Mouse (Mus musculus) urinary bladder, postnatal 4 days (tissue): Measurements from ENCODE around the gene Nme6.
A peak's percentile ranks its signal among the peaks of the same experiment; 100 is the strongest.
"Not testable (repeated sequence)": the region's sequence is repeated elsewhere in the genome, so short reads cannot be mapped to it uniquely, and the experiment has no call there.

Source experiments
- DNase-seq, 2 experiments: peaks; one replicate each; pipeline ENCODE4 v3.0.0; 2021 to 2022; ENCODE audit warnings: low spot score in 2 of 2

Gene Nme6

DNA sequence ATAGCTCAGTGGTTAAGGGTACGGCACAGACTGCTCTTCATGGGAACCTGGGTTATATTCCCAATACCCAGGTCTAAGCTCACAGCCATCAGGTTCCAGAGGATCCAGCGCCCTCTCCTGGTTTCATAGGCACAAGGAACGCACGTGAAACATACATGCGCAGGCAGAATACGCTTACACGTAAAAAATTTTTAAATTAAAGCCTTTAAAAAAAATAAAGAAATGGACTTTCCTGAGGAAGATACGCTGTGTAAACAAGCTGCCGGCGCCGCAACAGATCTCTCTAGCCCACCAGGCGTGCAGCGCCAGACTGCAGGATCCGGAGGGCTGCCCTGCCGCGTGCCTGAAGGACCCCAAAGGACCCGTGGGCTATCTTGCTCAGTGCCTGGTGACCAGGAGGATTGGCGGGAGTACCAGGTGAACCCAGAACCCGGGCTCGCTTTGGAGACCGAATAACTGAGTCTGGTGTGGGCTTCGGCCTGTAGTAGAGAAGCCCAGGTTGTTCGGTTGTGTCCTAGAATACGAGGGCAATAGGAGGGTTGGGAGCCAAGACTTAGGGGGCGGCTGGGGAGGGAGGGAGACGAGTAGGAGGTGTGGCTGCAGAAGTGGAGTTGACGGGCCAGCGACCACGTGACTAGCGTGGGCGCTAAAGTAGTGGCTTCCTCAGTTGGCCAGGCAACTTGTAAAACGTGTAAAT, at the start of gene Nme6:
Gene Nme6 (plus strand): TSS at position 359 of the 697 bp plus-strand sequence.
- peak; percentile 76 to 82 for DNase-seq

DNA sequence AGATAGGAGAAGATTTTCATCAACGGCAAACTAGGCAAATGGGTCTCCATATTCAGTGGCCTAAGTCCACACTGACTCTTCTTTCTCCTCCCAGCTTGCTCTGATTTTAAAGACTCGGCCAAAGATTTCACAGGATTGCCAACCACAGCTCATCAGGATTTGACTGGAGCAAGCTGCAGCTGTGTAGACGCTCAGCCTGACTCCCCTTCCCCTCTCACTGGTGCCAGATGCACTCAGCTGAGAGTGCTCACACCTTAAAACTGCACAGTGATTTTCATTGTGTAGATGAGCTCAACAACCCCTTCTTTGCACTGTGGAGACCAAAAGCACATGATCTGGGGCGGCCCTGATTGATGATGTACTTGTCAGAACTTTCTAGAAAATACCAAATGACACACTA, 42.0 kb upstream of the Nme6 start, which contains the start of gene Fbxw27:
Gene Fbxw27 (minus strand): TSS at position 101 of the 400 bp plus-strand sequence.
- not testable (repeated sequence) for DNase-seq

DNA sequence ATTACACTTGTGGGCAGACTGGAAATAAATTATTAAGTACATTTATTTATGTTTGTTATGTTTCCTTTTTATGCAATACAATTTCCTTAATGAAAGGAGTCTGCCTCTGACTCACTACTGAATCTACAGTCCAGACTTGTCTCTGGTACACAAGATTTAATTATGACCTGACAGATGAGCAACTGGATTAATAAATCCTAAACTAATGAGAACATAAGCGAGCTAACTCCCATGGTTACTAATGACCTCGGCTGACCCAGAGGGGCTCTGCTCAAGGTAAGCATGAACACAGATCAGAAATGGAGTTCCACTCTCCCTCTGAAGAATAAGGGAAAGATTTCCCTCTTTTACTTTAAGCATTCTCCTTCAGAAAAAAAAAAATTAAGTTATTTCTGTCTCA, 37.3 kb upstream of the Nme6 start:
- no peak for DNase-seq

DNA sequence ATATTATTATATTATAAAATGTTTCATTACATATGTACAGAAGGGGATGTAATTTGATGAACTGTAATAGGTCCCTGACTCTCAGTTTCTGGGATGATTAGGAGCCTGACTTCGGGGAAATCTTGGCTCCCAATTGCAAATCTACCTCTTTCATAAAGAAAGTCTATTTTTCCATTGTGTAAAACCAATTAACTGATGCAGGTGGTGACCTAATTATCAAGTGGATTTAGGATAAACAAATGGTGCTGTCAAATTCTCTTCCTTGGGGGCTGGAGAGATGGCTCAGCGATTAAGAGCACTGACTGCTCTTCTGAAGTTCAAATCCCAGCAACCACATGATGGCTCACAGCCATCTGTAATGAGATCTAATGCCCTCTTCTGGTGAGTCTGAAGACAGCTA, 36.7 kb upstream of the Nme6 start:
- DNase-seq: no peak

DNA sequence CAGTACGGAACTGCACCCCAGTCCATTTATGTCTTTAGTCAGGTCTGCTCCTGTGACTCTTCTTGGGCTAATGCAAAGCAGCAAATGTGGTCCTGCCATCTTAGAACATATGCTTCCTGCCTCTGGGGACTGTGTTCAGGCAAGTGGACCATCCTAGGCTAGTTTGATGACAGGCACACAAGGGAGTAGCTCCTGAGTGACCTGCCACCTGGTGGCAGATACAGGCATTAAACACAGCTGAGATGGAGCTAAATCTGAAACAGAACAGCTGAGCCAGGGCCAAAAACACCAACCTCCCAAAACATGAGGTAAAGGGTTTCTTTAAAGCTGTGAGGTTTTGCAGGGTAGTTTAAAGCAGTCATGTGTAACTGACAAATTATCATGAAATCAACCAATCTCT, 34.5 kb upstream of the Nme6 start:
- DNase-seq: no peak

DNA sequence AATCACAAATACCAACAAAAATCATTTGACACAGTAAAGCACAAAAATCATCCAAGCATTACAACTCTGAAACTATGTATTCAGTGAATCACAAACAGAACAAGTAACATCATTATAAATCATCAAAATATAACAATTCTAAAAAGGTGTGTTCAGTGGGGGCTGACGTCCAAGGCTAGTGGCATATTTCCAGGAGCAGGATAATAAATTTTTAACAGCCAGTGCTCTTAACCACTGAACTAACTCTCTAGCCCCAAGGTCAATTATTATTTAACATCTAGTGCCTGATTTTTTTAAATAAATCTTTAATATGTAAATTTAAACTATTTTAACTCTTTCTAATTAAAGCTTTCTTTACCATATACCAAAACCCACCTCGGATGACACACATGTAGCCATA, 27.0 kb upstream of the Nme6 start:
- not testable (repeated sequence) for DNase-seq

DNA sequence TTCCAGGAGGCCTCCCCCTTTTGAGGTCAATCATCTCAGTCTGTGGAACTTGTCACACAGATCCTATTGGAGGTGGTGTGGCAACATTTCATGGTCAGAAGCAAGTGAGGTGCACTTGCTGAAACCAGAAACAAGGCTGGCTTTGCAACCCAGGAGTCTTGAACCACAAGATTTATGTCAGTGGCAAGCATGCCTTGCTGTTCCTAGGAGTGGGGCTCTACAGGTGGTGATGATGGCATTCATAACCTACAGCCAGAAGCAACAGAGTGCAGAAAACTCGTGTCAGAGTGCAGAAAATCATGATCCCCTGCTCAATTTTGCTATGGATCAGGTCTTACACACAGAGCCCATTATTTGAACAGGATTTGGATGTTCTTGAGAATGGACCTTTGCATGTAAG, 26.3 kb upstream of the Nme6 start:
- no peak for DNase-seq

DNA sequence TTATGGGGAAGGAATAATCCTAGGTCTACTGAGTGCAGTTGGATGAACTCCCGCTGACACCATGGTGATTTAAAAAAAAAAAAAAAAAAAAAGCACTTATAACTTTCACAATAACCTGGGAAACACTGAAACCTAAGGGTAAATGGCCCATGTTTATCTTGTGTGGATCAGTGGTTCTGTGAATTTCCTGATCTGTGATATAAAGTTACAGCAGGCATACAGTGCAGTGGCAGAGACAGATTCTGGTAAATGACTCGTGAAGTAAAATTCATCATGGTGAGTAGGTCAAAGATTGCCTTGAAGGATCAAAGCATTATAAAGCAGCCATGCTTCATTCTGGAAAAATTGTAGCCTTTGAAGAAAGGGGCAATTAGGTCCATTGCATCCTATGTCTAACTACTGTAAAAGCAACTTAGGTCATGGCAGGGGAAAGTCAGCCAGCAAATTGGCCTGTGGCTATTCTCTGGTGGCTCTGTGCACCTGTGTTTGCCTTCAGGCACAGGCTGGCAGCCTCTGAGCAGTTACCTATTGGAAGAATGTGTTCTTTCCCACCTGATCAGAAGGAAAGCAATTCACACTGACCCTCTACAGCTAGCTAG, 25.8 kb upstream of the Nme6 start:
- DNase-seq: no peak

DNA sequence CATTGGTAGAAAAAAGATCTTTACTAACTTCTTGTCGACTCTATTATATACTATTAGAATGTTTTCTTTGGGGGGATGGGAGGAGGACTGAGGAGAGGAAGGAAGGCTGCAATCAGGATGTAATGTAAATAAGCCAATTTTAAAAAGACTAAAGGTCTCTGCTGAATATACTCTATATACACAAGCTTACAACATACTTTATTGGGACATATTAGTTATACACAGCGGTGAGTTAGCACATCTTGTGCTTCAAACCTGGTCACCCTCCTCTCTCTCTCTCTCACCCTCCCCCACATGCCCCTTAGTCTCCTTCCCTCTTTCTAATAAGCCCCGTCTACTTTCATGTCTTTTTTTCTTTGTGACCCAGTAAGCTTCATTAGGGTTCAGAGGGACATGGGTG, 24.7 kb upstream of the Nme6 start:
- no peak for DNase-seq

DNA sequence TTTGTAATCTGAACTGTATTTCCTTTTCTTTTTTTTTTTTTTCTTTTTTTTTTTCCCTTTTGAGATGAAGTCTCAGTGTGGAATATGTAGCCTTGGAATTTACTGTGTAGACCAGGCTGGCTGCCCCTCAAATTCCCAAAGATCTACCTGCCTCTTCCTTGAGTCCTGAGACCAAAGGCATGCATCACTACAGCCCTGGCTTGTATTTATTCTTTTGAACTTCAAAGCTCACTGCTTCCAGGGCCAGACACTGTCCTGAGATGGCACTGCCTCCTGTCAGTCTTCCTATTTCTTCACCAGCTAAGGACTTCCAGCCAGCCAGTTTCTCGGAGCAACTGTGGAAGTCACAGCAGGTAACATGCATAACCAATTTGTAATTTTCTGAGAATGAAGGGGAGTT, 20.6 kb upstream of the Nme6 start, which contains the start of gene Spink8:
Gene Spink8 (plus strand): TSS at position 301 of the 400 bp plus-strand sequence.
- no peak for DNase-seq

DNA sequence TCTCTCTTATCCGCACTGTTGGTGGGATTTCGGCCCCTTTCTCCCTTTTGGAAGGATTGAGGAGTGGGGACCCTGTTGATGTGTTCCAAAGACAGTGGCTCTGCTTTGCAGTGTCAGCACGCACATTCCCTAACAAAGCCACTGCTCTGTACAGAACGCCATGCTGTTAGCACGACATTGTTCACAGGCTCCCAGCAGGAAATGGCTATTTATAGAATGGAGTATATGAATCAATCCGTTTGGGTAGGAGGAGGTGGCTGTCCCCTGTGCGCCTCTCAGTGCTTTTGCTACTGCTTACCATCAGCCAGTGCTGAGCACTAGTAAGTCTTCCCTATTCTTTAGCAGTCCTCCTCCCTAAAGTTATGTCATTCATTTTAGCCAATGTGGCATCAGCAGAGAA, 19.1 kb upstream of the Nme6 start:
- DNase-seq: no peak

DNA sequence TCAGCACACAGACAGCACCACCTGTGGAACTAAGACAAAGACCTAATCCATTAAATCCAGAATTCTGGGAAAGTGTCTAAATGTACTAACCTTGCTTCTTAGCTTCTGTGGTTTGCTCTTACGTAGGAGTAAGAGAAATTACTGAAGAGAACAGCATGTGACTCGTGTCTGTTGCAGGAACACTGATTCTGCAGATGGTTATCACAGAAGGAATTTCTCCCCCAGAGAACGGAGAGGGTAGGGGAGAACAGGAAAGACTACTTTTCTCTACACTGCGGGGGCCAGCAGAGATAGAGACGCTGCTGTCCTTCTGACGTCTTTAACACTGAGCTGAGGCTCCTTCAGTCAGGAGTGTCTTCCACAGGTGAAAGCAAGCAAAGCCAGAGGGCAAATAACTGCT, 16.2 kb upstream of the Nme6 start:
- no peak for DNase-seq

DNA sequence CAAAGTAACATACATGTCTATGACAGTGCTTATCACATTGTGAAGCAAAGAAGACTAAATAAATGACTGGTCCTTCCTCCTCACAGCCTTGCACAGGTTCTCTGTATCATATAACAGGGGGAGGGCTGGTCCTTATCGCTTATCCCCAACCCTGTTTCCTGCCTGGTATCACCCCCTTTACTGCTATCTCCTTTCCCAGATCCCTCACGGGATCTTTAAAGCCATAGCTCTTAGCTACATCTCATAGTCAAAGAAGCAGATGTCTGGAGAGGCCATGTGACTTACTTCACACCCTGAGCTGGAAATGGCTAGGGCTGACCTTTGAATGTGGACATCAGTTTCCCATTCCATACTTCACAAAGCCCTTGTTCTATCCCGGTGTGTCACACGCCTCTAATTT, 6.8 kb upstream of the Nme6 start:
- no peak for DNase-seq

DNA sequence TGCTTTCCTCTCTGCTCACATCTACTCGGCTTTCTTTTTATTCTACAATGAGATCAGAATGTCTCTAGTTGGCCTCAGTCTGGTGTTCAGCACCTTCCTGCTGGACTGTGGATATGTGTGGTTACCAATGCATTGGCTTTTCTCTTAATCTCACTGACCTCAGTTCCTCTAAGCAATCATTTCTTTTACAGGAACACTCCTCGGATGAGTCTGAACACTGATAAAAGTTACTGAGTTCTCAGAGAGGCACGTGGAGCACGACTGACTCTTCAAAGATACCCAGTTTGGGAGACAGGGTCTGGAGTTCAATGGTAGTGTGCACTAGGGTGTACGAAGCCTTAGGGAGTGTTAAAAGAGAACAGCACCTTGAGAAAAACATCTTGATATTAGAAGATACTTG, 6.4 kb upstream of the Nme6 start:
- DNase-seq: no peak

DNA sequence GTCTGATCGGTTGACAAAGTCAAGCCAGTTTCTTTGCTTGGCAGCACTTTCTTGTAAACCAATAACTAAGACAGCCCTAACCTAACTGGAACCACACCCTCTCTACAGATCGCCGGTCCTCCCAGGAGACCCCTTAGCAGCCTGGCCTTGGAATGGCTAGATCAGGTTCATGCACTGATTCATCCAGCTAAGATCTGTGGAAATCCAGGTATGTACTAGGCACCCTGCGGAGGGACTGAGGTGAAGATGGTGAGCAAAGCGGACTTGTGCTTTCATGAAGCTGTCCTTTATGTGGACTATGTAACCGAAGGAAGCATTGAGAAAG, 501 bp downstream of the Nme6 start:
- peak in 1 of 2 experiments; percentile 23 for DNase-seq

DNA sequence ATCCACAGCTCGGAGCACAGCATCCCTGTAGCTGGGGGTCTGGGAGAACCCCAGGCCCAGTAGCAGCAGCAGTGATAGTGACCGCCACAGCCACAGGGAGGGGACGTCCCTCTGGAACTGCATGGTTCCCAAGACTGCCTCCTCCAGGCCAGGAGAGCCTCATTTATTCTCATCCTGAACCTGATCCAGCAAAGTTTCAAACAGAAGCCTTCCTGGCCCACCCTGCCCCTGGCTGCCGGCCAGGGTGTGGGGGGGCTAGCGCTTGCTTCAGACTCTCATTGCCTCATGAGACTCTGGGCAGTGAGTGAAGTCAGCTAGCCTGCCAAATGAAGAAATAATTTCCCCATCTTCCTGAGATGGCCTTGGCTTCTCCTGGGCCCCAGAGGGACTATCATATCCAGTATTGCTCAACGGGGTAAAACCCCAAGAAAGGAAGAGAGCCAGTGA, 16.8 kb downstream of the Nme6 start, which contains the start of gene Camp:
Gene Camp (minus strand): TSS at position 306 of the 447 bp plus-strand sequence.
- DNase-seq: peak; percentile 51 to 64

DNA sequence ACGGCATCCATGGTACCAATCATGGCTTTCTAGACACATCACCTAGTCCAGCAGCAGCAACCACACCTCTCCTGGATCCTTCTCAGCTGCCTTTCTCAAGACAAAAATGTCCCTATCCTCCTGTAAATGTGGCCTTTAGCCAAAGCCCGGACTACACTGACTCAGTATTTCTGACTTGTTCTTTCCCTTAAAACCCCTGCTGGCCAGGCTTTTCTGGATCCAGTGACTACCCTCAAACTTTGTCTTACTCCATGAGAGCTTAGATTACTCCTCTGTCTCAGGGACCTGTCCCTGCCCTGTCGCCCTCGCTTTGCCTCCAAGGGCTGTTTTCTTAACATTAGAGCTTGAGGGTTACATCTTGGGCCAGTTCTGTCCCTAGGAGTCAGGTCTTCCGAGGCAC, 17.6 kb downstream of the Nme6 start:
- no peak for DNase-seq

DNA sequence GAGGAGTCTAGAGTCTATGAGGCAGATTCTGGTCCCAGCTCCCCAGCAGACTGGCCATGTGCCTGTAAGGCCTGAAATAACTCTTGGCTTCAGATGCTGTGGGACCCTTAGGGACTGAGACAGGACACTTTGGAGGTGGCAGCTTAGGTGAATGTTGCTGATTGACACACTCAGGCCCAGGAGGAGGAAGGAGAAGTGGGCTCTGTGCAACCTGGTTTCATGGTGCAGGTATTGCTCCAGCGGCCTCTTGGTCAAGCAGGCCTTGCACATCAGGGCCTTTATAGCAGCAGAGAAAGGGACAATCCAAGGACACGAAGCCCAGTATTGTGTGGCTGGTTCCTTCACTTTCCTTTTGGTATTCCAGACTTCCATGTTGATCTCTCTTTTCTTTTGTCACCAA, 21.8 kb downstream of the Nme6 start:
- DNase-seq: no peak

DNA sequence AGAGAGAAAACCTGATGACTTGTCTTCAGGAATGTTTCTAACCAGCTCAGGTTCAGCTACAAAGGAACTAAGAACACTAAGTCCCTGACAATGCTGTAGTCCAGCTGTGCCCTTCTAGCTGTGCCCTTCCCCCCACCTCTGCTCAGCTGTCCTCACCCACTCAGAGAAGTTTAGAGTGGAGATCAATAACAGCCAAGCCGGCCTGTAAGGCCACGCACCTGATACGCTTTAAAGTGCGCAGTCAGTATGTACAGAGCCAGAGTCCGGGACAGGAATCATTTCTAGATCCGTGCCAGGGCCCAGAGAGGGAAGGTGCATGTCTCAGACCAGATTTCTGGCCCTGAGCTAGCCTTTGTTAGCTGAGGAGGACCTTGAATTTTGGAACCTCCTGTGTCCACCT, 23.4 kb downstream of the Nme6 start:
- DNase-seq: no peak

DNA sequence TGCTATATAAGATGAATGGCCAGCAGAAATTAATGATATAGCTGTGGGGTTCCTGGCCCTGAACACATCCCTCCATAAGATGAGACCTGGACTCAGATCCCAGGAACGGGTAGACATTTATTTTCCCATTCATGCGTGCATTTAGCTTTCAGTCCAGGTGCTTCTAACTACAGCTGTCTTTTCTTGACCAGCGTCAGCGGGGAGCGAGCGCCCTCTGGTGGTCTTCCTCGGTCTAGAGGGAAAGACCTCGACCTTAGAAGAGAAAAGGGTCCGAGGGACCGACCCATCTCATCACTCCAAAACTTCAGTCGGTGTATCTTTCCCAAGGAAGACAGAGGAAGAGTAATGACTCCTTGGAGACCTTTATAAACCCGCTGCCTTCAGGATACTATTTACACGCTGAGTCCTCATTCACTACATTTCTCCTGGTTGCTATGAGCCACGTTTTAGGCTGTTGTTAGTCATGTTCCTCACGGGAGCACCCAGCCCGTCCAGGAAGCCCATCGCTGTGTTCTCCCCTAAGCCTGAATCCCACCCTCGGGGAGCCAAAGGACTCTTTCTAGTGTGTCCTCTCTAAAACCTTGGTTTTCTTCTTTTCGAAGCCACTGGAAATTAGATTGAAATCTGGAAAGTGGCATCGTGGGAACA, 30.0 kb downstream of the Nme6 start:
- DNase-seq: peak; percentile 46 to 83

DNA sequence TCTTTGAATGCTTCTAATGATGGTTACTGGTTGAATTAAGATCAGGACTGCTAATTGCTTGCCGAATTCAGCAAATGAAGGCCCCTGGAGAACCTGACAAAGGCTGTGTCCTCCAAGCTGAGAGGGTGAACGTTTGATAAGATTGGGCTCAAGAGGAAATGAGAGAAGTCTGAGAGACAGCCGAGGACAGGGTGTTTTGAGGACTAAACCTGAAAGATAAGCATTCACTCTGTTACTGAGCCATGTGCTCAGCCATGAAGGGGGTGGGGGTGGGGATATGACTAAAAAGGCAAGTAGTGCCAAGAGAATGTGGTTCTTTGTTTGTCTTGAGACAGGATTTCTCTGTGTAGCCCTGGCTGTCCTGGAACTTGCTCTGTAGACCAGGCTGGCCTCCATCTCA, 30.5 kb downstream of the Nme6 start:
- DNase-seq: no peak

DNA sequence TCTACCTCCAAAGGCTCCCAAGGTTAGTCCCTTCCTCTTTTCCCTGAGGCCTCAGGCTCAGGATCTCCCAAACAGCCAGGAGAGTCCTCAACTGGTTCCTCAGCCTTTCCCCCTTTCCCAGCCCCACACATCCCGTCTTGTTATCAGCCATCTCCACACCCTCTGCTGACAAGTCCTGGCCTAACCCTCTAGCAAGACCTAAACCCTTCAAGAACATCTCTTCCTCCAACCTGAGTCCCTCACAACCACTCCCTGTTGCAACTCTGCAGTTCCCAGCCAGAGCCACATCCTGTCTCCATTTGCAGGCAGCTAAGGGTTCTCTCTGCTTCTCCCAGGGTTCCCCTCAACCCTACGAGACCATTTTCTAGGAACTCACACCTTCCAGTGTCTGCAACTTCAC, 33.7 kb downstream of the Nme6 start:
- DNase-seq: no peak

DNA sequence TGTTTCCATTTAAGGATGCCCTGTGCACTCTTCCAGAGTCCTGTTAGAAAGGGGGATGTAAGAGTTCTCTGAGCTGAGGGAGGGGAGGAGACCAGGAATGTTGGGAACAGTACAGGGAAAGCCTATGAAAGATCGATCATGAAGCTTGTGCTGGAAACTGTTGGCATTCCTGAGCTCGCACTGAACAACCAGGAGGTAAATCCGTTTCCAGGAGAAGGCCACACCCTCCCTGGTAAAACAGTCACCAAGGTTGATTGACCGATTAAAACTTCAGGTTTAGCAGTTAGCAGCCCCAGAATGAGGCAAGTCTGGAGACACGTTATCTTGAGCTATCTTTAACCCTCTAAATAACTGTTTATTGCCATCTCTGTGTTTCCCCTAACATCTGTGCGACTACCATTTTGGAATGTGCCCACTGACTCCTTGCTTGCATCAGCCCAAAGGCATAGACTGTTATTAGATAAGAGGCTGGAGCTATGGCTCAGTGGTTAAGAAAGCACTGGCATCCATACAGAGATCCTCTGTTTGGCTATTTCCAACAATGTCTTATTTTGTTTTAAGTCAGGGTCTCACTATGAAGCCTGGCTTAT, 38.5 kb downstream of the Nme6 start:
- DNase-seq: no peak
